Comparison of ENCODE assay signal across 21 mouse cellular contexts in genomic region chr11:105449581-105450315, GRCm38 (mm10). TPM values are rescaled to one million over a fixed set of nuclear protein-coding genes. Genes with fewer than 3 reads are reported as not detected.
DNase-seq lines count a peak whose midpoint lies in the region; ATAC-seq and TF ChIP-seq lines count a peak whose summit lies in the region.
"Had no signal": no experiment of that assay in that cellular context is flagged by ENCODE, and none has a peak within 500 bp of the region (broad histone marks: within the 10 kb centered on the region; RNA-seq: fewer than 3 reads in every experiment).

No protein-coding gene starts in this region.

- H3K27ac ChIP-seq in lung, embryonic 14.5 days (ENCODE audit: low read depth) = no peak overlapping the region
- H3K27ac ChIP-seq: forebrain, embryonic 10.5 days; hindbrain, embryonic 10.5 days; hindbrain, postnatal 0 days; limb, embryonic 12.5 days; liver, embryonic 12.5 days; neural tube, embryonic 13.5 days had no signal

- H3K27me3 ChIP-seq in E14TG2a.4 (ENCODE audit: insufficient read depth, low read length) = peaks cover 11% of the 10 kb centered on the region; the same call in 1 of the 2 replicates
- H3K27me3 ChIP-seq in lung, embryonic 14.5 days (ENCODE audit: insufficient read depth, low read length) = no peaks in the 10 kb centered on the region
- H3K27me3 ChIP-seq: limb, embryonic 12.5 days; neural tube, embryonic 13.5 days had no signal

- no peak for TF ChIP-seq CTCF in E14TG2a.4 (conservative IDR thresholded peaks at IDR 0.05; ENCODE audit: low read length)
- TF ChIP-seq CTCF in lung, embryonic 14.5 days (IDR thresholded peaks at IDR 0.05; ENCODE audit: low read depth) = 0 out of 2 replicates have a peak, but pooled peaks have one; percentile 4

- peak overlapping the region; percentile 10; the same call in 1 of the 2 replicates for H3K4me3 ChIP-seq in E14TG2a.4 (replicated peaks; ENCODE audit: low read length)
- no peak overlapping the region for H3K4me3 ChIP-seq in lung, embryonic 14.5 days (ENCODE audit: low read depth, low read length)
- H3K4me3 ChIP-seq: forebrain, embryonic 10.5 days; hindbrain, embryonic 10.5 days; limb, embryonic 12.5 days; liver, embryonic 12.5 days; neural tube, embryonic 13.5 days had no signal

- peaks cover 19% of the 10 kb centered on the region for H3K4me1 ChIP-seq in E14TG2a.4 (replicated peaks; ENCODE audit: low read depth, low read length)
- 0 out of 2 replicates have a peak, but pooled peaks cover 5% of the 10 kb centered on the region for H3K4me1 ChIP-seq in lung, embryonic 14.5 days (ENCODE audit: insufficient read depth)
- H3K4me1 ChIP-seq: forebrain, embryonic 10.5 days; limb, embryonic 12.5 days; liver, embryonic 12.5 days; neural tube, embryonic 13.5 days had no signal

- 51% methylated on average over 12 of the region's 12 CpGs for WGBS in lung, embryonic 14.5 days

- DNase-seq in R1 (ENCODE audit: low read depth, low spot score) = peak; percentile 82
- DNase-seq in lung, embryonic 14.5 days = no peak
- DNase-seq in lung, postnatal 4 days = peak; percentile 19 to 32
- DNase-seq in kidney, postnatal 25 days = no peak
- no peak for DNase-seq in cerebellum, adult 11 months
- no peak for DNase-seq in urinary bladder, postnatal 10 days (ENCODE audit: low spot score)
- DNase-seq: cerebellum, postnatal 10 days; heart, adult 18-20 months; right cerebral cortex, adult 18-20 months; thymus, postnatal 14 days had no signal

- no peak overlapping the region for H3K4me2 ChIP-seq in lung, embryonic 14.5 days
- H3K4me2 ChIP-seq: limb, embryonic 12.5 days; liver, embryonic 12.5 days; midbrain, embryonic 11.5 days; neural tube, embryonic 13.5 days had no signal

- no peaks in the 10 kb centered on the region for H3K36me3 ChIP-seq in E14TG2a.4 (ENCODE audit: insufficient read depth, low read length)
- H3K36me3 ChIP-seq in lung, embryonic 14.5 days (ENCODE audit: insufficient read depth) = no peaks in the 10 kb centered on the region
- H3K36me3 ChIP-seq: forebrain, embryonic 10.5 days; G1E; hindbrain, embryonic 10.5 days; limb, embryonic 12.5 days; liver, embryonic 12.5 days; neural tube, embryonic 13.5 days had no signal

- peak; percentile 41; the same call in 1 of the 2 replicates for ATAC-seq in lung, embryonic 14.5 days (ENCODE audit: insufficient read depth)
- ATAC-seq: hindbrain, postnatal 0 days; intestine, postnatal 0 days; liver, embryonic 12.5 days had no signal

- H3K9me3 ChIP-seq in E14TG2a.4 (ENCODE audit: low read length) = no peaks in the 10 kb centered on the region
- H3K9me3 ChIP-seq in lung, embryonic 14.5 days (ENCODE audit: low read depth, low read length) = no peaks in the 10 kb centered on the region
- H3K9me3 ChIP-seq: forebrain, embryonic 10.5 days; G1E; hindbrain, embryonic 10.5 days; limb, embryonic 12.5 days; liver, embryonic 12.5 days; neural tube, embryonic 13.5 days had no signal

- H3K9ac ChIP-seq in lung, embryonic 14.5 days = no peak overlapping the region
- H3K9ac ChIP-seq: limb, embryonic 12.5 days; liver, embryonic 12.5 days; neural tube, embryonic 13.5 days had no signal

RNA-seq across cellular contexts. Expression of gene March10, which starts 6.8 kb away (rescaled TPM):
- polyA plus RNA-seq in lung, embryonic 14.5 days (2014; fragmentation: Nextera tagmentation; extraction: Ambion mirVana) = 0.43 TPM in 1 of 2 replicates, not detected in the other
- polyA plus RNA-seq: G1E; heart, postnatal 0 days; intestine, postnatal 0 days; limb, embryonic 12.5 days; liver, embryonic 12.5 days; midbrain, embryonic 11.5 days; neural tube, embryonic 13.5 days had no signal

Comparison
In these comparisons a context has a peak if more than half of its experiments do, and no peak if none do; other contexts are left out.
1. DNase-seq: peak in R1 (single experiment) and lung, postnatal 4 days (2 of 2); none in lung, embryonic 14.5 days (single experiment), kidney, postnatal 25 days (0 of 2), cerebellum, adult 11 months (single experiment) and urinary bladder, postnatal 10 days (single experiment).